Mouse (Mus musculus): ENCODE results near the gene Ash1l. TPM values are rescaled to one million over a fixed set of nuclear protein-coding genes. Genes with fewer than 3 reads are reported as not detected.

Ash1l gene
- total RNA-seq, 1 experiment: 11.2 TPM

DNA sequence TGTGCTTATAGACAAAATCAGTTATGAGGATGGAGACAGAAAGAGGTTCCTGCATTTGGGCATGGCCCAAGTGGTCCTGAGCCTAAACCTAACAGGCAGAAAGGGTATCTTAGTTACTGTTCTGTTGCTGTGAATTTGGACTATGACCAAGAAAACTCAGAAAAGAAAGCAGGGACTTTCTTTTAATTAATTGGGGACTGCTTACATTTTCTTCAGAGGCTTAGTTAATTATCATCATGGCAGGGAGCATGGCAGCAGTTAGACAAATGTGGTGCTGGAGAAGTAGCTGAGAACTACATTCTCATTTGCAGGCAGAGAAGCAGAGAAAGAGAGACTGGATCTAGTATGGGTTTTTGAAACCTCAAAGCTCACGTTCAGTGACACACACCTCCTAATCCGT, 24.6 kb downstream of the Ash1l start:
- no peak for DNase-seq (ENCODE audit: low read depth, low spot score)
- in situ Hi-C loops (cut with MboI; ENCODE audit: low sequenced_read_pairs in 2 of 2, unreplicated experiment in 2 of 2): no loop called here
- TF ChIP-seq ZC3H11A (IDR thresholded peaks at IDR 0.05; ENCODE audit: borderline replicate concordance, low read depth, low read length): no peak
- no peak for TF ChIP-seq HCFC1 (IDR thresholded peaks at IDR 0.05; ENCODE audit: borderline replicate concordance, insufficient read depth, low read length)
- TF ChIP-seq CHD2 (IDR thresholded peaks at IDR 0.05; ENCODE audit: low read depth, low read length): no peak
- no peak for TF ChIP-seq MAFK (IDR thresholded peaks at IDR 0.05; ENCODE audit: insufficient read depth, low read depth, low read length)
- no peak for TF ChIP-seq ZNF384 (IDR thresholded peaks at IDR 0.05; ENCODE audit: low read depth, low read length)
- Histone ChIP-seq H3K27ac (ENCODE audit: insufficient read depth, low read depth, low read length, poor library complexity, severe bottlenecking) (no peak overlapping the region), H3K9me3 (ENCODE audit: control insufficient read depth, insufficient read depth, low read depth, low read length) (no peaks in the 10 kb centered on the region), H3K4me3 (ENCODE audit: insufficient read depth in 1 of 2, low read depth in 1 of 2, low read length in 2 of 2, poor library complexity in 1 of 2, severe bottlenecking in 1 of 2) (no peak overlapping the region), H3K9ac (ENCODE audit: insufficient read depth, low read depth, low read length, poor library complexity, severe bottlenecking) (no peak overlapping the region), H3K4me1 (ENCODE audit: control insufficient read depth in 2 of 2, insufficient read depth in 2 of 2, low read length in 2 of 2, poor library complexity in 1 of 2) (no peaks in the 10 kb centered on the region), H3K36me3 (ENCODE audit: control insufficient read depth, insufficient read depth, low read length, poor library complexity, severe bottlenecking) (no peaks in the 10 kb centered on the region)

DNA sequence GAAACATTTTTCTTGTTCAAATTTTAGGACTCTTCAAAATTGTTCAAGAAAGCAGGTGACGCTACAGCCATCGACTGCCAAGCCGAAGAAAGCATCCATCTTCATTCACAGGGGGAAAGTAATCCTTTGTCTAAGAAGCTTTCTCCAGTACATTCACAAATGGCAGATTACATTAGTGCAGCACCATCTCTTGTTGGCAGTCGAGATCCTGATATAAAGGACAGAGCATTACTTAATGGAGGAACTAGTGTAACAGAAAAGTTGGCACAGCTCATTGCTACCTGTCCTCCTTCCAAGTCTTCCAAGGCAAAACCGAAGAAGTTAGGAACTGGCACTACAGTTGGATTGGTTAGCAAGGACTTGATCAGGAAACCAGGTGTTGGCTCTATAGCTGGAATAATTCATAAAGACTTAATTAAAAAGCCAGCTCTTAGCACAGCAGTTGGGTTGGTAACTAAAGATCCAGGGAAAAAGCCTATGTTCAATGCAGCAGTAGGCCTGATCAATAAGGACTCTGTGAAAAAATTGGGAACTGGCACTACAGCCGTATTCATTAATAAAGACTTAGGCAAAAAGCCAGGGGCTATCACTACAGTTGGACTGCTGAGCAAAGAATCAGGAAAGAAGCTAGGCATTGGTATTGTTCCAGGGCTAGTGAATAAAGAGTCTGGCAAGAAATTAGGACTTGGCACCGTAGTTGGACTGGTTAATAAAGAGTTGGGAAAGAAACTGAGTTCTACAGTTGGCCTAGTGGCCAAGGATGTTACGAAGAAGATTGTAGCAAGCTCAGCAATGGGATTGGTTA, 31.0 kb downstream of the Ash1l start:
- TF ChIP-seq ZNF384 (IDR thresholded peaks at IDR 0.05; ENCODE audit: low read depth, low read length) (no peak), CHD2 (IDR thresholded peaks at IDR 0.05; ENCODE audit: low read depth, low read length) (no peak), ZC3H11A (IDR thresholded peaks at IDR 0.05; ENCODE audit: borderline replicate concordance, low read depth, low read length) (no peak), MAFK (IDR thresholded peaks at IDR 0.05; ENCODE audit: insufficient read depth, low read depth, low read length) (no peak), HCFC1 (IDR thresholded peaks at IDR 0.05; ENCODE audit: borderline replicate concordance, insufficient read depth, low read length) (no peak)
- DNase-seq (ENCODE audit: low read depth, low spot score): no peak
- Histone ChIP-seq H3K4me1 (ENCODE audit: control insufficient read depth in 2 of 2, insufficient read depth in 2 of 2, low read length in 2 of 2, poor library complexity in 1 of 2) (no peaks in the 10 kb centered on the region), H3K36me3 (ENCODE audit: control insufficient read depth, insufficient read depth, low read length, poor library complexity, severe bottlenecking) (peaks cover 4% of the 10 kb centered on the region), H3K27ac (ENCODE audit: insufficient read depth, low read depth, low read length, poor library complexity, severe bottlenecking) (no peak overlapping the region), H3K9ac (ENCODE audit: insufficient read depth, low read depth, low read length, poor library complexity, severe bottlenecking) (no peak overlapping the region), H3K9me3 (ENCODE audit: control insufficient read depth, insufficient read depth, low read depth, low read length) (no peaks in the 10 kb centered on the region), H3K4me3 (ENCODE audit: insufficient read depth in 1 of 2, low read depth in 1 of 2, low read length in 2 of 2, poor library complexity in 1 of 2, severe bottlenecking in 1 of 2) (no peak overlapping the region)
- in situ Hi-C loops (cut with MboI; ENCODE audit: low sequenced_read_pairs in 2 of 2, unreplicated experiment in 2 of 2): no loop called here

DNA sequence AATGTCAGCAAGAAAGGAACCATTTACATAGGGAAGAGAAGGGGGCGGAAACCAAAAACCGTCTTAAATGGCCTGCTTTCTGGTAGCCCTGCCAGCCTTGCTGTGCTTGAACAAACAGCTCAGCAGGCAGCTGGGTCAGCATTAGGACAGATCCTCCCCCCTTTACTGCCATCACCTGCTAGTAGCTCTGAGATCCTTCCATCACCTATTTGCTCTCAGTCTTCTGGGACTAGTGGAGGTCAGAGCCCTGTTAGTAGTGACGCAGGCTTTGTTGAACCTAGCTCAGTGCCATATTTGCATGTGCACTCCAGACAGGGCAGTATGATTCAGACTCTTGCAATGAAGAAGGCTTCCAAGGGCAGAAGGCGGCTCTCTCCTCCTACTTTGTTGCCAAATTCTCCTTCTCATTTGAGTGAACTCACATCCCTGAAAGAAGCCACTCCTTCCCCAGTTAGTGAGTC, 33.5 kb downstream of the Ash1l start:
- Histone ChIP-seq H3K4me1 (ENCODE audit: control insufficient read depth in 2 of 2, insufficient read depth in 2 of 2, low read length in 2 of 2, poor library complexity in 1 of 2) (no peaks in the 10 kb centered on the region), H3K27ac (ENCODE audit: insufficient read depth, low read depth, low read length, poor library complexity, severe bottlenecking) (no peak overlapping the region), H3K9me3 (ENCODE audit: control insufficient read depth, insufficient read depth, low read depth, low read length) (no peaks in the 10 kb centered on the region), H3K4me3 (ENCODE audit: insufficient read depth in 1 of 2, low read depth in 1 of 2, low read length in 2 of 2, poor library complexity in 1 of 2, severe bottlenecking in 1 of 2) (no peak overlapping the region), H3K9ac (ENCODE audit: insufficient read depth, low read depth, low read length, poor library complexity, severe bottlenecking) (no peak overlapping the region), H3K36me3 (ENCODE audit: control insufficient read depth, insufficient read depth, low read length, poor library complexity, severe bottlenecking) (peaks cover 4% of the 10 kb centered on the region)
- in situ Hi-C loops (cut with MboI; ENCODE audit: low sequenced_read_pairs in 2 of 2, unreplicated experiment in 2 of 2): no loop called here
- TF ChIP-seq MAFK (IDR thresholded peaks at IDR 0.05; ENCODE audit: insufficient read depth, low read depth, low read length): 0 out of 2 replicates have a peak, but pooled peaks have one; percentile 3
- no peak for TF ChIP-seq HCFC1 (IDR thresholded peaks at IDR 0.05; ENCODE audit: borderline replicate concordance, insufficient read depth, low read length)
- DNase-seq (ENCODE audit: low read depth, low spot score): no peak

DNA sequence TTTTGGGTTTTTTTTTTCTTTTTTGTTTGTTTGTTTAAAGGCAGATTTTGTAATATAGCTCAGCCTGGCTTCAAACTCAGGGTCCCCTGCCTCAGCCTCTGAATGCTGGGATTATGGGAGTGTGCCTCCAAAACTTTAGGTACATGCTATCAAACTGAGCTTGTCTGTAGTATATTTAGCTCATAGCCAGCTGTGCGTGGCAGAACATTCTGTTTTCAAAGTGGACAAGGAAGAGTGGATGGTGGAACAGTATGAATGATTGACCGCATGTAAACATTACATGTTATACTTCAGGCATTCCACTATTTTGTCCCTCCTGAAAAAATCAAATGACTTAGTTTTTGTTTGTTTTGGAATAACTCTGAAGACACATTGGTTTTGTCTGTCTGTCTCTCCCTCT, 42.4 kb downstream of the Ash1l start:
- H3K9me3 ChIP-seq (ENCODE audit: control insufficient read depth, insufficient read depth, low read depth, low read length): no peaks in the 10 kb centered on the region
- no peak overlapping the region for H3K27ac ChIP-seq (ENCODE audit: insufficient read depth, low read depth, low read length, poor library complexity, severe bottlenecking)
- in situ Hi-C loops (cut with MboI; ENCODE audit: low sequenced_read_pairs in 2 of 2, unreplicated experiment in 2 of 2): no loop called here
- no peak overlapping the region for H3K9ac ChIP-seq (ENCODE audit: insufficient read depth, low read depth, low read length, poor library complexity, severe bottlenecking)
- no peaks in the 10 kb centered on the region for H3K36me3 ChIP-seq (ENCODE audit: control insufficient read depth, insufficient read depth, low read length, poor library complexity, severe bottlenecking)
- H3K4me3 ChIP-seq (ENCODE audit: insufficient read depth in 1 of 2, low read depth in 1 of 2, low read length in 2 of 2, poor library complexity in 1 of 2, severe bottlenecking in 1 of 2): no peak overlapping the region
- H3K4me1 ChIP-seq (ENCODE audit: control insufficient read depth in 2 of 2, insufficient read depth in 2 of 2, low read length in 2 of 2, poor library complexity in 1 of 2): no peaks in the 10 kb centered on the region
- TF ChIP-seq HCFC1 (IDR thresholded peaks at IDR 0.05; ENCODE audit: borderline replicate concordance, insufficient read depth, low read length) (no peak), ZNF384 (IDR thresholded peaks at IDR 0.05; ENCODE audit: low read depth, low read length) (no peak), MAFK (IDR thresholded peaks at IDR 0.05; ENCODE audit: insufficient read depth, low read depth, low read length) (no peak), CHD2 (IDR thresholded peaks at IDR 0.05; ENCODE audit: low read depth, low read length) (no peak), ZC3H11A (IDR thresholded peaks at IDR 0.05; ENCODE audit: borderline replicate concordance, low read depth, low read length) (no peak)
- no peak for DNase-seq (ENCODE audit: low read depth, low spot score)

Data from ES-E14 (cell line).